In genomic region chr15:101382811-101383210, GRCm38 (mm10) we compare ENCODE assay signal across 10 mouse cellular contexts. TPM values are rescaled to one million over a fixed set of nuclear protein-coding genes. Genes with fewer than 3 reads are reported as not detected.
DNase-seq lines count a peak whose midpoint lies in the region.
"Had no signal": no experiment of that assay in that cellular context is flagged by ENCODE, and none has a peak within 500 bp of the region (broad histone marks: within the 10 kb centered on the region; RNA-seq: fewer than 3 reads in every experiment).

No protein-coding gene starts in this region.

- DNase-seq in testis, postnatal 10 days (ENCODE audit: low spot score) = peak; percentile 57
- DNase-seq in testis, postnatal 14 days (ENCODE audit: low spot score) = no peak
- peak; percentile 83 to 90 for DNase-seq in cerebellum, postnatal 10 days
- peak; percentile 49 to 73 for DNase-seq in gastrocnemius, postnatal 4 days (ENCODE audit: low spot score in 2 of 2)
- DNase-seq in adrenal gland, postnatal 4 days (ENCODE audit: low spot score in 2 of 2) = no peak
- no peak for DNase-seq in kidney, postnatal 25 days
- DNase-seq in adrenal gland, postnatal 14 days = no peak
- DNase-seq: kidney, adult 18-20 months; kidney, postnatal 4 days; retina, postnatal 1 day had no signal

RNA-seq across cellular contexts. Expression of gene Krt80, which starts 12.8 kb away (rescaled TPM):
- 1 to 10 TPM; 2.7 to 3.4 TPM for total RNA-seq in gastrocnemius, postnatal 4 days (2021)
- 1 to 10 TPM in 1 of 2 experiments, under 1 TPM in 1; 0.45 to 1.1 TPM for total RNA-seq in adrenal gland, postnatal 4 days (2021)
- 0.74 and 1.1 TPM in 2 replicates for total RNA-seq in adrenal gland, postnatal 14 days (2021)

RNA-seq across cellular contexts. Expression of gene Krt7, which starts 28.0 kb away (rescaled TPM):
- total RNA-seq in gastrocnemius, postnatal 4 days (2021) = under 1 TPM; 0.22 to 0.39 TPM
- 10 to 100 TPM in 1 of 2 experiments, 1 to 10 TPM in 1; 4.1 to 12.3 TPM for total RNA-seq in adrenal gland, postnatal 4 days (2021)
- 1.4 and 2.3 TPM in 2 replicates for total RNA-seq in adrenal gland, postnatal 14 days (2021)

RNA-seq across cellular contexts. Expression of gene Krt87, which starts 55.8 kb away (rescaled TPM):
- total RNA-seq in gastrocnemius, postnatal 4 days (2021) = under 1 TPM; 0.13 to 0.15 TPM
- total RNA-seq in adrenal gland, postnatal 4 days (2021) = not detected
- total RNA-seq in adrenal gland, postnatal 14 days (2021) = not detected in 2 replicates

Comparison
In these comparisons a context has a peak if more than half of its experiments do, and no peak if none do; other contexts are left out.
1. DNase-seq: peak in testis, postnatal 10 days (single experiment), cerebellum, postnatal 10 days (2 of 2) and gastrocnemius, postnatal 4 days (2 of 2); none in testis, postnatal 14 days (single experiment), adrenal gland, postnatal 4 days (0 of 2), kidney, postnatal 25 days (0 of 2) and adrenal gland, postnatal 14 days (single experiment).